25 mouse cellular contexts compared by ENCODE assay signal in genomic region chr13:45330561-45330960, GRCm38 (mm10). TPM values are rescaled to one million over a fixed set of nuclear protein-coding genes. Genes with fewer than 3 reads are reported as not detected.
DNase-seq lines count a peak whose midpoint lies in the region; ATAC-seq lines count a peak whose summit lies in the region.
"Had no signal": no experiment of that assay in that cellular context is flagged by ENCODE, and none has a peak within 500 bp of the region (broad histone marks: within the 10 kb centered on the region; RNA-seq: fewer than 3 reads in every experiment).

No protein-coding gene starts in this region.

- peak; percentile 64 for DNase-seq in adrenal gland, postnatal 10 days
- no peak for DNase-seq in adrenal gland, adult 8-10 months
- peak; percentile 7 to 29 for DNase-seq in heart, adult 18-20 months
- no peak for DNase-seq in heart, adult 8-10 months (ENCODE audit: low spot score)
- peak; percentile 8 for DNase-seq in ovary, adult 18-20 months (ENCODE audit: low spot score)
- no peak for DNase-seq in ovary, postnatal 10 days (ENCODE audit: low spot score)
- peak; percentile 44 for DNase-seq in gastrocnemius, postnatal 14 days
- no peak for DNase-seq in forebrain, embryonic 11.5 days (ENCODE audit: low spot score)
- DNase-seq: cerebellum, adult 9-11 months; forebrain, postnatal 0 days; kidney, adult 11 months; liver, postnatal 0 days; lung, postnatal 10 days; right cerebral cortex, postnatal 4 days; thymus, adult 2 months; thymus, postnatal 4 days had no signal

- no peaks in the 10 kb centered on the region for H3K36me3 ChIP-seq in forebrain, embryonic 11.5 days (ENCODE audit: control insufficient read depth, insufficient read depth, low read length)
- H3K36me3 ChIP-seq: forebrain, embryonic 10.5 days; hindbrain, embryonic 12.5 days; limb, embryonic 12.5 days; midbrain, embryonic 10.5 days; neural tube, embryonic 13.5 days had no signal

- no peak for ATAC-seq in forebrain, embryonic 11.5 days (replicated peaks; ENCODE audit: low FRiP score)
- ATAC-seq: forebrain, postnatal 0 days; liver, postnatal 0 days; midbrain, embryonic 16.5 days had no signal

- 83% methylated on average over 8 of the region's 8 CpGs for WGBS in forebrain, embryonic 11.5 days

- H3K4me1 ChIP-seq in forebrain, embryonic 11.5 days (replicated peaks; ENCODE audit: control insufficient read depth, insufficient read depth, low read length) = no peaks in the 10 kb centered on the region
- H3K4me1 ChIP-seq: hindbrain, embryonic 12.5 days; limb, embryonic 12.5 days; neural tube, embryonic 13.5 days had no signal

- H3K4me2 ChIP-seq in forebrain, embryonic 11.5 days (ENCODE audit: low read depth, low read length, severe bottlenecking) = no peak overlapping the region
- H3K4me2 ChIP-seq: hindbrain, embryonic 12.5 days; limb, embryonic 12.5 days; liver, embryonic 11.5 days; neural tube, embryonic 13.5 days had no signal

- no peak overlapping the region for H3K27ac ChIP-seq in forebrain, embryonic 11.5 days (ENCODE audit: low read depth, low read length)
- H3K27ac ChIP-seq: forebrain, embryonic 10.5 days; hindbrain, embryonic 12.5 days; kidney, postnatal 0 days; limb, embryonic 12.5 days; midbrain, embryonic 10.5 days; neural tube, embryonic 13.5 days had no signal

- intact Hi-C loops in gastrocnemius, postnatal 14 days (cut with DNase I; ENCODE audit: low total_unique reads) = no loop called here

- no peaks in the 10 kb centered on the region for H3K9me3 ChIP-seq in forebrain, embryonic 11.5 days (ENCODE audit: control insufficient read depth, low read length)
- H3K9me3 ChIP-seq: forebrain, embryonic 10.5 days; hindbrain, embryonic 12.5 days; limb, embryonic 12.5 days; midbrain, embryonic 10.5 days; neural tube, embryonic 13.5 days had no signal

- H3K4me3 ChIP-seq in forebrain, embryonic 11.5 days (ENCODE audit: low read depth, low read length) = no peak overlapping the region
- H3K4me3 ChIP-seq: forebrain, embryonic 10.5 days; hindbrain, embryonic 12.5 days; limb, embryonic 12.5 days; midbrain, embryonic 10.5 days; myocyte; neural tube, embryonic 13.5 days had no signal

- H3K9ac ChIP-seq in forebrain, embryonic 11.5 days (ENCODE audit: low read length) = no peak overlapping the region
- H3K9ac ChIP-seq: forebrain, postnatal 0 days; hindbrain, embryonic 12.5 days; limb, embryonic 12.5 days; liver, postnatal 0 days; neural tube, embryonic 13.5 days had no signal

- H3K27me3 ChIP-seq in forebrain, embryonic 11.5 days (ENCODE audit: control insufficient read depth, insufficient read depth, low read length) = no peaks in the 10 kb centered on the region
- H3K27me3 ChIP-seq: hindbrain, embryonic 12.5 days; limb, embryonic 12.5 days; neural tube, embryonic 13.5 days had no signal

RNA-seq across cellular contexts. Expression of gene Mylip, which starts 59.0 kb away (rescaled TPM):
- 10 to 100 TPM; 20.6 to 22.0 TPM for total RNA-seq in adrenal gland, postnatal 10 days (2021)
- total RNA-seq in adrenal gland, adult 8-10 months (2022) = 10 to 100 TPM in 3 of 4 experiments, 1 to 10 TPM in 1; 8.3 to 13.3 (median 12.2) TPM
- 10 to 100 TPM; 21.1 to 27.0 TPM for total RNA-seq in heart, adult 18-20 months (2021)
- 10 to 100 TPM; 14.3 to 28.1 (median 19.6) TPM for total RNA-seq in heart, adult 8-10 months (2022)
- 10 to 100 TPM; 12.0 to 21.1 TPM for total RNA-seq in gastrocnemius, postnatal 14 days (2021)
- polyA plus RNA-seq in forebrain, embryonic 11.5 days (2014; fragmentation: Nextera tagmentation; extraction: Ambion mirVana) = 3.6 and 4.9 TPM in 2 replicates

Comparison
In these comparisons a context has a peak if more than half of its experiments do, and no peak if none do; other contexts are left out.
1. DNase-seq: peak in adrenal gland, postnatal 10 days (single experiment), heart, adult 18-20 months (2 of 2), ovary, adult 18-20 months (single experiment) and gastrocnemius, postnatal 14 days (single experiment); none in adrenal gland, adult 8-10 months (single experiment), heart, adult 8-10 months (single experiment), ovary, postnatal 10 days (single experiment) and forebrain, embryonic 11.5 days (single experiment).